Mouse (Mus musculus): ENCODE data around the gene Tmem115.
"Not testable (repeated sequence)": the region's sequence is repeated elsewhere in the genome, so short reads cannot be mapped to it uniquely, and the experiment has no call there.

The Tmem115 gene

DNA sequence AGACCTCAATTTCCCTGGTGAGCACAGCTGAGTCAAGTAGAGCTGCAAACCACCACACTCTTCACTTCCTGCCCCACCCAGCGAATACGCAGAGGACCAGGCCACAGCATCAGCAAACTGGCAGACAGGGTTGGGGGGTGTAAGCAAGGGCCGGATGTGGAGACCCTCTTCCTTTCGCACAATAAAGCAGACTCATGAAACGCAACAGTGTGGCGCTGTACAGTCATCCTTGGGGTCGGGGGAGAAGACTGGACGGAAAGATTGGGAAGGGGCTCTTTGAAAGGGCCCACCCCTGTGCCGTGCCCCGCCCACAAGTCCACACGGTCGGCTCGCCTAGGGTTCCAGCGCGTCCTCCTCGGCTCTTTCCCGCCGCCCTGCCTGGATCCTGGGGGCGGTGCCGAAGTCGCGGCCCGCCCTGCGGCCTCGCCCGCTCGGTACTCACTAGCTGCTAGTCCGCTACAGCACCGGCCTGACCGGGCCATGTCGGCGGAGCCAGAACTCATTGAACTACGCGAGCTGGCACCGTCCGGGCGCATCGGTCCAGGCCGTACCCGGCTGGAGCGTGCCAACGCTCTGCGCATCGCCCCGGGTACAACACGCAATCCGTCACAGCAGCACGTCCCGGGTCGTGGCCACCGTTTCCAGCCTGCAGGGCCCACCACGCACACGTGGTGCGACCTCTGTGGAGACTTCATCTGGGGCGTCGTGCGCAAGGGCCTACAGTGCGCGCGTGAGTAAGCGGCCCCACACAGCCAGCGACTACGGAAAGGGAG lies 17.6 kb downstream of the Tmem115 start, which contains the start of gene Rassf1:
Gene Rassf1 (plus strand): TSS at position 439 of the 773 bp plus-strand sequence.
- peak; percentile 98 for DNase-seq

GRCm38 (mm10) chr9:107551890-107552355 lies 18.2 kb downstream of the Tmem115 start:
- no peak for DNase-seq

DNA sequence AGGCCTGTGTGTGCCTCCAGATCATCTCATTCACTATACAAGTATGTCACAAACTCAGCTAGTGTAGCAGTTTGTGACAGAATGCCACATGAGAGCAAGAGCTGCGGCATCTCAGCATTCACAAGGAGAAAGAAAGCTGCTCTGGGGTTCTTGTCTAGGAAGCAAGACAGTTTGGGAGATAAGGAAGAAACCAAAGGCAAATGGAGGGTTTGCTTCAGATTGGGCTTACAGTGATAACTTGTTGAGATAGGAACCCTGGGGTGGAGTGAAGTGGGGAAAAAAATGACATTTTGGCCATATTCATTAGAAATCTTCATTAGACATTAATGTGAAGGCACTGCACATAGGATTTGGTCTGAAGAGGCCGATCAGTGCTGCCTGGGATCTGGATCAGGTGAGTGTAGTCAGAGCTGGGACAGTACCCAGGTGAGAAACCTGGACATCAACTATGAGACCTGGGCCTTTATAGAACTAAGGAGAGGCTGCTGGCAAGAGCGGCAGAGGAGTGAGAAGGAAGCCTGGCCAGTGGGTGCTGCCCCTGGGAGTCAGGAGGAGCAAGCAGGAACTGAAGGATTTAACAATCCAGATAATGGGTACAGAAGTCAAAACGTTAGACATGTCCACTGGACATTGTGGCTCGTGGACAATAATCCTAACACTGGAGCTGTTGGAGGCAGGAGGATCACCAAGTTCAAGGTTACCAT lies 19.1 kb downstream of the Tmem115 start:
- peak; percentile 94 for DNase-seq

GRCm38 (mm10) chr9:107553541-107554318 lies 20.0 kb downstream of the Tmem115 start:
- peak; percentile 95 for DNase-seq

DNA sequence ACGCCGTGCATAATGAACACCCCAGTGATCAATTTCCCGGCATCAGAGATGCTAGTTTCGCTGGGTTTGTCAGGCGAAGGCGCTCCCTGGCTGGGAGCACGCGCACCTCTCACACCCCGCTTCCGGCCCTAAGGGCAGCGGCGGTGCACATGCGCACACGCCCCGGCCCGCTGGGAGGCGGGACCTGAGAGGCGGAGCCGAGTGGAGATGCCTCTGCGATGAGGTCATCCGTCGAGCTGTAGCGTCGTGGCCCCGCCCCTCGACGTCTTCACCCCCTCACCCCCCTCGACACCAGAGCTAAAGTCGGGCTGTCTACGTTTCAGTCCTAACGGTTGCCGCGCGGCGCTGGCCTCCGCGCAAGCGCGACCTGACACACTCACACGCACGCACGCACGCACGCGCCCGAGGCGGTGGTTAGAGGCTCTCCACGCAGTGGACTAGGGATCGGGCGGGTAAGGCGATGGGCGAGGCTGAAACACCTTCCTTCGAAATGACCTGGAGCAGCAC lies 20.6 kb downstream of the Tmem115 start:
- peak; percentile 100 for DNase-seq

GRCm38 (mm10) chr9:107555031-107555457 lies 21.3 kb downstream of the Tmem115 start:
- peak; percentile 99 for DNase-seq

GRCm38 (mm10) chr9:107555701-107556100 lies 22.0 kb downstream of the Tmem115 start:
- no peak for DNase-seq

GRCm38 (mm10) chr9:107556346-107556745 lies 22.6 kb downstream of the Tmem115 start:
- DNase-seq, result no peak

DNA sequence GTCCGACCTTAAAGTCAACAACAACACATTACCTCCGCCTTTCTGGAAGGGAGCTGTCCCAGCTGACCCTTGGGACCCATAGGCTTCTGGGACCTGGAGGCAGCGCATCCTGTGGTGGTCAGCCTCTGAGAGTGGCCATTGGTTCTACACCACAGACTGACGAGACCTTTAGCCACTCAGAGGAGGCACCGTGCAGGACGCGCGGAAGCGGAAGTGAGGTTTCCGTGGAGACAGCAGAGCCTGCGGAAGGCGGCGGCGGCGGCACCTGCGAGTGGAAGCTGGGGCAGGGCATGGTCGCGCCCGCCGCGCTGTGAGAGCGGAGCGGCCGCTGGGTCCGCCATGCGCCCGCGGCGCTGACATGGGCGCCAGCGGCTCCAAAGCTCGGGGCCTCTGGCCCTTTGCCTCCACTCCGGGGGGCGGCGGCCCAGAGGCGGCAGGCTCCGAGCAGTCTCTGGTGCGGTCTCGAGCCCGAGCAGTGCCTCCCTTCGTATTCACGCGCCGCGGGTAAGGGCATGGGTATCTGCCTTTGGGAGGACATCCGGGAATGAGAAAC lies 29.4 kb downstream of the Tmem115 start, which contains the start of gene Tusc2:
Gene Tusc2 (plus strand): TSS at position 227 of the 553 bp plus-strand sequence.
- peak; percentile 100 for DNase-seq

DNA sequence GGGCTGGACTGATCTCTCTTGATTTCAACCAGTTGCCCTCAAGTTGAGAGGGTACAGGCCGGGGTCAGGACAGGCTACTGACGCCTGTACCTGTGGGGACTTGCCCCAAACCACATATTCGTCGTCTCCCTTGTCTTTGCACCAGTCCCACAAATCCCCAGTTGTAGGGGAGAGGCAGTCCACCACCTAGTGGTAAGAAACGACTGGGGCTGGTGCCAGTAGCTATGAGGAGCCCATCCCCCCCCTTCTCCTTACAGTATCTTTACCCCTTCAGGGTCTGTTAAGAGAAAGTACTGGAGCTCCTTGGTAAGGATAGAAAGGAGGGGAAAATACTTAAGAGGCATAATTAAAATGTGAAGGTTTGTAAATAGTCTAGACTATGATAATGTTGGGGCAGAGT lies 31.8 kb downstream of the Tmem115 start:
- not testable (repeated sequence) for DNase-seq

DNA sequence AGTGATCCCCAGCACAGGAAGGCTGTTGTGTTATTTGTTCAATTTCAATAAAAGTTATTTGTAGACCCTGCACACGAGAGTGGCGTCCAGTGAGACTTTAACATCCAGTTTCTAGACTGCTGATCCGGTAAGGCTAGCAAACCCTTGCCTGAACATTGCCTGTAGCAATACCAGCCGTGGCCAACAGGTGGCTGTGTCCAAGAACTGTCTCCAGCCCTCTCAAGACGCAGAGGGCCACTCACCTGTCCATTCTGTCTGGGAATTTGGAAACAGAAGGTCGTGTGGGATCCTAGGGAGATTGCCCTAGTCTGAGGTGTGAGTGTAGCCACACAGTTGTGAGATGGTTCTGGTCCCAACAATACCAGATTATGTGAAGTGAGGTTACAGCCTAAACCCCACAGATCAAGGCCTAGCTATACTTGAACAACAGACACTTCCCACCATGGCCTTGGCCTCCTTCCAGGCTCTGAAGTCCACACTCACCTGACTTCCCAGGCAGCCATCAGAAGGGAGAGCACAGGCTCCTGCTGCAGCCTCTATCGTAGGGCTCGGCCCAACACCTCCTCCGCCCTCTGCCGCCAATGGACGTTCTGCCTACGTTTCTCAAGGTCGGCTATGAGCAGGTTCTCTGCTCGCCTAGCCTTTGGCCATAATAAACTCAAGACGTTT lies 32.4 kb downstream of the Tmem115 start:
- peak; percentile 98 for DNase-seq

GRCm38 (mm10) chr9:107566855-107567254 lies 33.1 kb downstream of the Tmem115 start:
- DNase-seq, result peak; percentile 99

GRCm38 (mm10) chr9:107567702-107568319 lies 34.1 kb downstream of the Tmem115 start, which contains the start of gene Hyal2:
Gene Hyal2 (plus strand): TSS chr9:107567945.
- peak; percentile 98 for DNase-seq

DNA sequence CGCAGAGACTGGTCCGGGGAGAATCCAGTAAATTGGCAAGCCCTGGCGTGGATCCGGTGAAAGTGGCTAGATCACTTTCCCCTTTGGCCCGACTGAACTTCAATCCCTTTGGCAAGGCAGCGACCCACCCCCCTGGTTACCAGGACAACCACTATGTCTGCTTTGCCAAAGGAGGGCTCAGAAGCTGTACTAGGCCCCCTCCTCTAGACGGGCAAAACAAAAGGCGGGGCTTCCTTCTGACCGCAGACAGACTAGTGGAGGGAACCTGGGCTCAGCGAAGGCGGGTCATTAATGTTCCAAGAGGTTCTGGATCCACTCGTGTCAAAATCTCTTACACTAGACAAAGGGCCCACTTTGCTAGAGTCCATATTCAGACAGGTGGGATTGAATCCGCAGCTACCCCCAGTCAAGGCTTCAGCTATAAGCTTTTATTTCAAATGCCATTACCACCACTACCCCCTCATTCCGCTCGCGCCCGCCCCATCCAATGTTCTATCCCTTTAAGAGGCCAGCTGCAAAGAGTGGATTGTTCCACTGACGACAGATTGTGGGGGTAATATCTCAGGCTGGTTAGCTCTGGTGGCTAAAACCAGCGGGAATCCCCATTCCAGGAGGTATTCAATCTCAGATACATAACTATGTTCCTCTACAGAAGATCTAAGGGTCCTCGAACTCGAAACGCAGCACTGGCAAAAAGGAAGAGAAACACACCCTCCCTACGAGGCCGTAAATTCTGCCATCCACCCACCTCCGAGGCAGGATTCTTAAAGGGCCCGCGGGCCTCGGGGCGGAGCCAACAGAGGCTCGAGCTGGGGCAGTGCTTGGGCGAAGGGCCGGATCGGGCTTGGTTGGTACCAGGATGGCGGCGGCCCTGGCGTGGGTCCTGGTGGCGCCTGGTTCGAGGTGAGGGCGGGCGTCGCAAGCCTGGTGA lies 34.9 kb downstream of the Tmem115 start:
- peak; percentile 99 for DNase-seq

- DNase-seq, result no peak
These were observed 35.5 kb downstream of the Tmem115 start for GRCm38 (mm10) chr9:107569270-107569669.

DNA sequence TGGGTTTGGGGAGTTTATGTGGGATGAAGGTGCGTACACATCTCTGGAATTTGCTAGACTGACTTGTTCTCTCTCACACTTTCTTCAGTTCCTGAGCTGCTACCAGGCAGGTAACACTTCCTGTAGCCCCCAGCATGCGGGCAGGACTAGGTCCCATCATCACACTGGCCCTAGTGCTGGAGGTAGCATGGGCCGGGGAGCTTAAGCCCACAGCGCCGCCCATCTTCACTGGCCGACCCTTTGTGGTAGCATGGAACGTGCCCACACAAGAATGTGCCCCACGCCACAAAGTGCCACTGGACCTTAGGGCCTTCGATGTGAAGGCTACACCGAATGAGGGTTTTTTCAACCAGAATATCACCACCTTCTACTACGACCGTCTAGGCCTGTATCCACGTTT lies 36.3 kb downstream of the Tmem115 start:
- peak; percentile 94 for DNase-seq

- no peak for DNase-seq
These were observed 37.1 kb downstream of the Tmem115 start for GRCm38 (mm10) chr9:107570845-107571244.

DNA sequence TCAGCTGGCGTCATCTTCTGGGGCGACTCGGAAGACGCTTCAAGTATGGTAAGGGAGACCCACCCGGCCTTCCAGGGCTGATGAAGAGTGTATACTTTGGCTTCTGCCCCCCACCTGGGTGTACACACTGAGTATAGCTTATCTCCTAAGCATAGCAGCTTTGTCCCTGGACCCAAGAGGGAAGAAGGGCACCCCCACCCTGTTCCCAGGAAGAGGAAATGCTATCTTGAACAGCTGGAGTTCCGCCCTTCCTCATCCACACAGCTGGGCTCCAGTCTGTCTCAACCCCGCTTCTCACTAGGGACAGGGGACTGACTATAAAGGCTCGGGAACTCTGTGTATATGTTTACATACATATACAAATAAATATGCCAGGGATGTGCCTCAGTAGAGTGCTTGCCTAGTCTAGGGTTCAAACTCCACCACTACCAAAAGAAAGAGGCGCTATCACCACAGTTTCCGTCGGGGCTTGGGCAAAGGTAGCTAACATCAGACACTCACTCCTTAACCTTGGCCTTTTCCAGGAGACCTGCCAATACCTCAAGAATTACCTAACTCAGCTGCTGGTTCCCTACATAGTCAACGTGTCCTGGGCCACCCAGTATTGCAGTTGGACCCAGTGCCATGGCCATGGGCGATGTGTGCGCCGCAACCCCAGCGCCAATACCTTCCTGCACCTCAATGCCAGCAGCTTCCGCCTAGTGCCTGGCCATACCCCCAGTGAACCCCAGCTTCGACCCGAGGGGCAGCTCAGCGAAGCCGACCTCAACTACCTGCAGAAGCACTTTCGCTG lies 38.0 kb downstream of the Tmem115 start:
- peak; percentile 98 for DNase-seq

DNA sequence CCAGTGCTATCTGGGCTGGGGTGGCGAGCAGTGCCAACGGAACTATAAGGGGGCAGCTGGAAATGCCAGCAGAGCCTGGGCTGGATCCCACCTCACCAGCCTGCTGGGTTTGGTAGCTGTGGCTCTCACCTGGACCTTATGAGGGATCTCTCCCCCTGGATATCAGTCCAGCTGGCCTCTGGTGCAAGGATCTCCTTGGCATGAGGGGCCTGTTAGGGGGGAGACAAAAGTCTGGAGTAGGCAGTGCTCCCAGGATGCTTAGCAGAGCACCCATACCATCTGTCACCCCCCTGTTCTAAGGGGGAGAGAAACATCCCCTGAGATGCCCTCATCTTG lies 38.5 kb downstream of the Tmem115 start:
- peak; percentile 95 for DNase-seq
